ENCODE assay signal across 8 mouse cellular contexts in genomic region chr11:101119761-101120544, GRCm38 (mm10). TPM values are rescaled to one million over a fixed set of nuclear protein-coding genes. Genes with fewer than 3 reads are reported as not detected.
DNase-seq lines count a peak whose midpoint lies in the region; ATAC-seq and TF ChIP-seq lines count a peak whose summit lies in the region.

Gene Retreg3 (minus strand): TSS chr11:101119893.
Gene Tubg1 (plus strand): TSS chr11:101119938.

- peak; percentile 95 for ATAC-seq in heart, embryonic 15.5 days (replicated peaks; ENCODE audit: insufficient number of reproducible peaks, insufficient read depth, low FRiP score, low read depth)
- peak; percentile 91 for ATAC-seq in liver, embryonic 14.5 days (ENCODE audit: insufficient read depth)
- peak; percentile 92 for ATAC-seq in neural tube, embryonic 11.5 days (ENCODE audit: insufficient read depth, low FRiP score, low TSS enrichment)
- peak; percentile 96 for ATAC-seq in stomach, postnatal 0 days (ENCODE audit: low FRiP score, low TSS enrichment)

- no peaks in the 10 kb centered on the region for H3K27me3 ChIP-seq in forebrain, embryonic 10.5 days (ENCODE audit: poor library complexity, severe bottlenecking)
- H3K27me3 ChIP-seq in heart, embryonic 15.5 days, result no peaks in the 10 kb centered on the region
- no peaks in the 10 kb centered on the region for H3K27me3 ChIP-seq in liver, embryonic 14.5 days (ENCODE audit: control insufficient read depth, insufficient read depth, low read length)
- no peaks in the 10 kb centered on the region for H3K27me3 ChIP-seq in neural tube, embryonic 11.5 days (ENCODE audit: control insufficient read depth, insufficient read depth, low read length)
- H3K27me3 ChIP-seq in stomach, postnatal 0 days (ENCODE audit: control insufficient read depth, insufficient read depth, low read length), result no peaks in the 10 kb centered on the region

- peaks cover 52% of the 10 kb centered on the region for H3K36me3 ChIP-seq in forebrain, embryonic 10.5 days (replicated peaks)
- H3K36me3 ChIP-seq in heart, embryonic 15.5 days, result peaks cover 18% of the 10 kb centered on the region
- H3K36me3 ChIP-seq in liver, embryonic 14.5 days (replicated peaks; ENCODE audit: control insufficient read depth, insufficient read depth, low read depth), result no peaks in the 10 kb centered on the region
- peaks cover 5% of the 10 kb centered on the region for H3K36me3 ChIP-seq in neural tube, embryonic 11.5 days (ENCODE audit: control insufficient read depth, insufficient read depth, low read length)
- 0 out of 2 replicates have a peak, but pooled peaks cover 2% of the 10 kb centered on the region for H3K36me3 ChIP-seq in stomach, postnatal 0 days (ENCODE audit: control insufficient read depth, insufficient read depth, low read length)

- peak; percentile 99 for DNase-seq in CD8-positive naive resting alpha-beta T cell, adult 2 months (ENCODE audit: low read depth in 2 of 2, low spot score in 2 of 2)
- peak; percentile 97 for DNase-seq in c-Kit-positive CD71-negative TER-119-negative erythroid progenitor cells, embryonic 14.5 days (ENCODE audit: low read depth)
- DNase-seq in forebrain, embryonic 10.5 days (ENCODE audit: extremely low spot score, low spot score), result peak; percentile 99
- DNase-seq in kidney, postnatal 25 days, result peak; percentile 98 to 99
- peak; percentile 97 to 98 (median 98) for DNase-seq in liver, embryonic 14.5 days (ENCODE audit: low read depth in 3 of 3, low spot score in 3 of 3)
- DNase-seq in neural tube, embryonic 11.5 days (ENCODE audit: low spot score), result peak; percentile 100
- peak; percentile 99 for DNase-seq in stomach, postnatal 0 days (ENCODE audit: low spot score)

- H3K9ac ChIP-seq in heart, embryonic 15.5 days, result peak within 1 kb of the TSS; percentile 93
- peak within 1 kb of the TSS; percentile 89 for H3K9ac ChIP-seq in liver, embryonic 14.5 days (replicated peaks)
- H3K9ac ChIP-seq in neural tube, embryonic 11.5 days (ENCODE audit: low read length), result peak within 1 kb of the TSS; percentile 91
- H3K9ac ChIP-seq in stomach, postnatal 0 days (ENCODE audit: low read length), result peak within 1 kb of the TSS; percentile 94

- no peak for TF ChIP-seq CTCF in liver, embryonic 14.5 days (IDR thresholded peaks at IDR 0.05; ENCODE audit: low read depth)
- no peak for TF ChIP-seq CTCF in stomach, postnatal 0 days (IDR thresholded peaks at IDR 0.05; ENCODE audit: low read depth)

- peak within 1 kb of the TSS; percentile 84 for H3K4me2 ChIP-seq in heart, embryonic 15.5 days
- H3K4me2 ChIP-seq in liver, embryonic 14.5 days (ENCODE audit: low read depth), result peak within 1 kb of the TSS; percentile 100
- peak within 1 kb of the TSS; percentile 96 for H3K4me2 ChIP-seq in neural tube, embryonic 11.5 days (ENCODE audit: low read depth)
- H3K4me2 ChIP-seq in stomach, postnatal 0 days (replicated peaks; ENCODE audit: low read depth), result peak within 1 kb of the TSS; percentile 86

- H3K9me3 ChIP-seq in forebrain, embryonic 10.5 days, result no peaks in the 10 kb centered on the region
- no peaks in the 10 kb centered on the region for H3K9me3 ChIP-seq in heart, embryonic 15.5 days (replicated peaks)
- no peaks in the 10 kb centered on the region for H3K9me3 ChIP-seq in liver, embryonic 14.5 days (ENCODE audit: control insufficient read depth, low read length)
- no peaks in the 10 kb centered on the region for H3K9me3 ChIP-seq in neural tube, embryonic 11.5 days (ENCODE audit: control insufficient read depth, low read length)
- H3K9me3 ChIP-seq in stomach, postnatal 0 days (ENCODE audit: control insufficient read depth, low read length), result no peaks in the 10 kb centered on the region

- H3K4me3 ChIP-seq in forebrain, embryonic 10.5 days, result peak within 1 kb of the TSS; percentile 98
- H3K4me3 ChIP-seq in heart, embryonic 15.5 days, result peak within 1 kb of the TSS; percentile 78
- H3K4me3 ChIP-seq in liver, embryonic 14.5 days (ENCODE audit: insufficient read depth in 1 of 2, low read depth in 2 of 2, low read length in 2 of 2), result peak within 1 kb of the TSS; percentile 71 to 86
- H3K4me3 ChIP-seq in neural tube, embryonic 11.5 days (ENCODE audit: low read depth, low read length), result peak within 1 kb of the TSS; percentile 89
- H3K4me3 ChIP-seq in stomach, postnatal 0 days (ENCODE audit: low read depth, low read length), result peak within 1 kb of the TSS; percentile 88

- no peak for TF ChIP-seq EP300 in liver, embryonic 14.5 days (IDR thresholded peaks at IDR 0.05; ENCODE audit: low read depth)
- TF ChIP-seq EP300 in stomach, postnatal 0 days (optimal IDR thresholded peaks at IDR 0.05), result no peak

- peaks cover 55% of the 10 kb centered on the region for H3K4me1 ChIP-seq in forebrain, embryonic 10.5 days
- H3K4me1 ChIP-seq in heart, embryonic 15.5 days (replicated peaks), result peaks cover 41% of the 10 kb centered on the region
- H3K4me1 ChIP-seq in liver, embryonic 14.5 days (replicated peaks; ENCODE audit: control insufficient read depth in 2 of 2, insufficient read depth in 2 of 2, low read length in 1 of 2), result peaks cover 13 to 18% of the 10 kb centered on the region in 2 experiments
- peaks cover 16% of the 10 kb centered on the region; the same call in 1 of the 2 replicates for H3K4me1 ChIP-seq in neural tube, embryonic 11.5 days (ENCODE audit: control insufficient read depth, insufficient read depth, low read length)
- H3K4me1 ChIP-seq in stomach, postnatal 0 days (replicated peaks; ENCODE audit: control insufficient read depth, insufficient read depth), result peaks cover 13% of the 10 kb centered on the region

- peak within 1 kb of the TSS; percentile 96 for H3K27ac ChIP-seq in forebrain, embryonic 10.5 days
- H3K27ac ChIP-seq in heart, embryonic 15.5 days, result peak within 1 kb of the TSS; percentile 89
- H3K27ac ChIP-seq in liver, embryonic 14.5 days, result peak within 1 kb of the TSS; percentile 81
- peak within 1 kb of the TSS; percentile 88 for H3K27ac ChIP-seq in neural tube, embryonic 11.5 days (ENCODE audit: low read depth, low read length)
- H3K27ac ChIP-seq in stomach, postnatal 0 days (replicated peaks), result peak within 1 kb of the TSS; percentile 92

- under 1% methylated on average over 61 of the region's 61 CpGs for WGBS in forebrain, embryonic 10.5 days
- under 1% methylated on average over 61 of the region's 61 CpGs for WGBS in heart, embryonic 15.5 days
- under 1% methylated on average over 60 of the region's 61 CpGs for WGBS in liver, embryonic 14.5 days (ENCODE audit: insufficient replicate concordance)
- WGBS in neural tube, embryonic 11.5 days, result under 1% methylated on average over 61 of the region's 61 CpGs
- under 1% methylated on average over 61 of the region's 61 CpGs for WGBS in stomach, postnatal 0 days

RNA-seq across cellular contexts. Expression of gene Retreg3, which starts in this region (rescaled TPM):
- polyA plus RNA-seq in forebrain, embryonic 10.5 days (2016; fragmentation: Nextera tagmentation; extraction: Ambion mirVana), result 14.6 and 15.5 TPM in 2 replicates
- 15.3 and 18.2 TPM in 2 replicates for polyA plus RNA-seq in heart, embryonic 15.5 days (2015; fragmentation: Nextera tagmentation; extraction: Ambion mirVana)
- polyA plus RNA-seq in liver, embryonic 14.5 days (2012; rRNA removed), result 19.3 and 20.4 TPM in 2 replicates
- polyA plus RNA-seq in liver, embryonic 14.5 days (2014; fragmentation: Nextera tagmentation; extraction: Ambion mirVana), result 5.3 and 6.7 TPM in 2 replicates
- 14.3 and 14.4 TPM in 2 replicates for polyA plus RNA-seq in neural tube, embryonic 11.5 days (2014; fragmentation: Nextera tagmentation; extraction: Ambion mirVana)
- polyA plus RNA-seq in stomach, postnatal 0 days (2015; fragmentation: Nextera tagmentation; extraction: Ambion mirVana), result 16.1 and 17.9 TPM in 2 replicates

RNA-seq across cellular contexts. Expression of gene Tubg1, which starts in this region (rescaled TPM):
- polyA plus RNA-seq in forebrain, embryonic 10.5 days (2016; fragmentation: Nextera tagmentation; extraction: Ambion mirVana), result 143 and 145 TPM in 2 replicates
- polyA plus RNA-seq in heart, embryonic 15.5 days (2015; fragmentation: Nextera tagmentation; extraction: Ambion mirVana), result 62.1 and 71.6 TPM in 2 replicates
- polyA plus RNA-seq in liver, embryonic 14.5 days (2012; rRNA removed), result 12.4 and 13.8 TPM in 2 replicates
- polyA plus RNA-seq in liver, embryonic 14.5 days (2014; fragmentation: Nextera tagmentation; extraction: Ambion mirVana), result 32.0 and 32.4 TPM in 2 replicates
- 111 and 116 TPM in 2 replicates for polyA plus RNA-seq in neural tube, embryonic 11.5 days (2014; fragmentation: Nextera tagmentation; extraction: Ambion mirVana)
- polyA plus RNA-seq in stomach, postnatal 0 days (2015; fragmentation: Nextera tagmentation; extraction: Ambion mirVana), result 29.7 and 29.8 TPM in 2 replicates

Comparison
In these comparisons a context has a peak if more than half of its experiments do, and no peak if none do; other contexts are left out.
1. Peak in every context shown above with its lines: DNase-seq, ATAC-seq, H3K4me3 ChIP-seq and H3K27ac ChIP-seq.